Mouse (Mus musculus) erythroblast, embryonic 14.5 days (primary cell): Measurements from ENCODE around the gene Lsm14a.

Source experiments
- GATA1 ChIP-seq: IDR thresholded peaks from 2 replicates; pipeline ENCODE4 v1.6.1; 2012; ENCODE audit warnings: low read length, inconsistent platforms, mixed read lengths
- TAL1 ChIP-seq: IDR thresholded peaks from 3 replicates; pipeline ENCODE4 v1.6.1; 2012; ENCODE audit warnings: low read length, inconsistent platforms, mixed read lengths

DNA sequence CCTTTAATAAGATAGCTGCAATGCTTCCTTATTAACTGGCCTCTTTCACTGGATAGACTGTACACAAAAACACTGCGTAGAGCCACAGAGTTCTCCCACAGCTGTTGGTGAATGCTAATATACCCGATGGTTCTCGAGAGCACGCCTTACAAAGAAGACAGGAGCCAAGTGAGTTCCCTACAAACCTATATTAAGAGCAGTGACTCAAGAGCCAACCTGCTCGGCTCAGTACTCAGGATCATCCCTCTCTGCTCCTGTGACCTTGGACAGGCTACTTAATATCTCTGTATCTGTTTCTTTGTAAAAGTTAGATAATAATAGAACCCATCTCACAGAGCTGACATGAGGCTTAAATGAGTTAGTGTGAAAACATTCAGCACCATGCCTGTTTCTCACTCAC lies 42.9 kb downstream of the Lsm14a start:
- TF ChIP-seq GATA1 (no peak), TAL1 (no peak)
